Mouse (Mus musculus): ENCODE measurements around the gene Iqck.

- TF ChIP-seq CTCF (IDR thresholded peaks at IDR 0.05; ENCODE audit: control insufficient read depth, insufficient read depth, insufficient replicate concordance, low read depth, low read length): no peak
- no peak for TF ChIP-seq POLR2A (IDR thresholded peaks at IDR 0.05; ENCODE audit: control insufficient read depth, low read depth, low read length)
These were observed 94.2 kb downstream of the Iqck start for GRCm38 (mm10) chr7:118949749-118950148.
